Mouse (Mus musculus) stomach, embryonic 14.5 days (tissue): ENCODE measurements around the gene Slc5a5. TPM values are rescaled to one million over a fixed set of nuclear protein-coding genes. Genes with fewer than 3 reads are reported as not detected.
A peak's percentile ranks its signal among the peaks of the same experiment; 100 is the strongest.
"Not testable (repeated sequence)": the region's sequence is repeated elsewhere in the genome, so short reads cannot be mapped to it uniquely, and the experiment has no call there.

ENCODE experiments used
- ATAC-seq: fragments of 200-750 bp; cut with Nextera tagmentation; 2 replicates; pipeline ENCODE4 v1.8.0; 2017; ENCODE audit warnings: low read depth, moderate TSS enrichment; ENCODE audit not compliant: insufficient number of reproducible peaks, insufficient read depth, low FRiP score
- H3K27ac ChIP-seq: fragments of 300-500 bp; sonication (generic); 2 replicates; pipeline ENCODE4 v1.5.1; 2014; ENCODE audit warnings: mild to moderate bottlenecking, low read length, moderate library complexity, mixed read lengths
- H3K27me3 ChIP-seq: fragments of 300-500 bp; sonication (generic); 2 replicates; pipeline ENCODE4 v1.6.1; 2014; ENCODE audit warnings: low read length, control low read depth, mixed read lengths; ENCODE audit not compliant: control insufficient read depth, insufficient read depth
- H3K36me3 ChIP-seq: fragments of 300-500 bp; sonication (generic); 2 replicates; pipeline ENCODE4 v1.6.1; 2014; ENCODE audit warnings: mild to moderate bottlenecking, control low read depth, low read length, moderate library complexity, mixed read lengths; ENCODE audit not compliant: control insufficient read depth, insufficient read depth
- H3K4me1 ChIP-seq: fragments of 300-500 bp; sonication (generic); 2 replicates; pipeline ENCODE4 v1.6.1; 2014; ENCODE audit warnings: low read length, control low read depth, mixed read lengths; ENCODE audit not compliant: control insufficient read depth, insufficient read depth
- H3K4me2 ChIP-seq: fragments of 300-500 bp; sonication (generic); replicated peaks from 2 replicates; pipeline ENCODE4 v1.6.1; 2014; ENCODE audit warnings: low read depth, low read length, control low read depth
- H3K4me3 ChIP-seq: fragments of 300-500 bp; sonication (generic); 2 replicates; pipeline ENCODE4 v1.5.1; 2014; ENCODE audit warnings: low read depth, low read length, control low read depth
- H3K9ac ChIP-seq: fragments of 300-500 bp; sonication (generic); replicated peaks from 2 replicates; pipeline ENCODE4 v1.6.1; 2014; ENCODE audit warnings: low read depth, mild to moderate bottlenecking, control low read depth, low read length, moderate library complexity, mixed read lengths
- H3K9me3 ChIP-seq: fragments of 300-500 bp; sonication (generic); 2 replicates; pipeline ENCODE4 v1.6.1; 2016; ENCODE audit warnings: low read depth, low read length, control low read depth; ENCODE audit not compliant: control insufficient read depth
- WGBS: fragments of 180-500 bp; shearing (Covaris S2); extraction: QIAGEN DNeasy Blood & Tissue Kit; methylation state at CpG from one replicate; pipeline ENCODE4 v1.1.7; 2014; 5-methylcytosine and 5-hydroxymethylcytosine counted together
- polyA plus RNA-seq: library from polyadenylated mRNA; unstranded; fragments of >200 nt; fragmentation: Nextera tagmentation; extraction: Ambion mirVana; gene quantifications from 2 replicates; pipeline ENCODE4 v1.2.1, GENCODE M21; 2014

The Slc5a5 gene
- polyA plus RNA-seq, 1 experiment from 2014 or later: 4.2 TPM

- Histone ChIP-seq H3K9ac (no peak overlapping the region), H3K9me3 (no peaks in the 10 kb centered on the region), H3K4me3 (no peak overlapping the region), H3K4me2 (no peak overlapping the region), H3K36me3 (peaks cover 18% of the 10 kb centered on the region), H3K27ac (no peak overlapping the region), H3K27me3 (no peaks in the 10 kb centered on the region), H3K4me1 (peaks cover 10% of the 10 kb centered on the region; the same call in 1 of the 2 replicates)
- WGBS: 79% methylated on average over 2 of the region's 2 CpGs
- ATAC-seq: no peak
Observed at GRCm38 (mm10) chr8:70899226-70899625, 6.7 kb upstream of the Slc5a5 start.

- Histone ChIP-seq H3K27ac (no peak overlapping the region), H3K9ac (no peak overlapping the region), H3K4me2 (peak overlapping the region; percentile 65; the same call in 1 of the 2 replicates), H3K4me3 (0 out of 2 replicates have a peak overlapping the region, but pooled peaks have one; percentile 84), H3K36me3 (peaks cover 23% of the 10 kb centered on the region), H3K27me3 (no peaks in the 10 kb centered on the region), H3K4me1 (peaks cover 10% of the 10 kb centered on the region; the same call in 1 of the 2 replicates), H3K9me3 (no peaks in the 10 kb centered on the region)
- ATAC-seq: no peak
- 42% methylated on average over 2 of the region's 2 CpGs for WGBS
Observed at GRCm38 (mm10) chr8:70898661-70899198, 6.2 kb upstream of the Slc5a5 start.

GRCm38 (mm10) chr8:70897681-70898413 is 5.3 kb upstream of the Slc5a5 start:
- H3K27me3 ChIP-seq: peaks cover 5% of the 10 kb centered on the region
- H3K9ac ChIP-seq: peak overlapping the region; percentile 92
- H3K36me3 ChIP-seq: peaks cover 25% of the 10 kb centered on the region
- peak; percentile 33; the same call in 1 of the 2 replicates for ATAC-seq
- H3K4me3 ChIP-seq: peak overlapping the region; percentile 84
- under 1% methylated on average over 20 of the region's 20 CpGs for WGBS
- peaks cover 13% of the 10 kb centered on the region; the same call in 1 of the 2 replicates for H3K4me1 ChIP-seq
- H3K9me3 ChIP-seq: no peaks in the 10 kb centered on the region
- peak overlapping the region; percentile 65 for H3K4me2 ChIP-seq
- peak overlapping the region; percentile 77 for H3K27ac ChIP-seq

DNA sequence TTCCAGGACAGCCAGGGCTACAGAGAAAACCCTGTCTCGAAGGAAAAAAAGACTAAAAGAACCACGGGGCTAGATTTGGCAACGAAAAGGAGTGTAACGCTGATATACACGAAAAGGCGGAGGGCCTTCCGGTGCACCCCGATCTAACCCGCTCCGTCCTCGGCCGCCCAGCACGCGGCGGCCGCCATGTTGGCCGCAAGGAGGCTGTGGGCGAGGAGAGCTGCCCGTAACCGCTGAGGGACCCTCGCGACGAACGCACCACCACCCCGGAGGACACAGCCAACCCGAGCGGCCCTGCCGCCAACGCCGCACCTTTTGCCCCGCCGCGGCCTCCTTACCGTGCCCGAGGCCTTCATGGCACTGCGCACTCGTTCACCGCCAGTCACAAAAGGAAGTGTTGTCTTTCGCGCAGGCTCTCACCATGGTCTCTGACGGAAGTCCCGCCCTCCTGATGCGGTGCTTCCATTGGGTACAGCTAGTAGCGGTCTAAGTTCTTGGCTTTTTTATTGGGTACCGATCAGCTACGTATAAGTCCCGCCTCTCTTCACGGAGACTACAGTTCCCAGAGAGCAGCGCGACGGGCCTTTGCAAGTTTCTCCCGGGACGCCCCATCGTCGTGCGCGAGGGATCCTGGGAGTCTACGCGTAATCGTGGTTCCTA is 4.6 kb upstream of the Slc5a5 start, which contains the start of gene Rpl18a:
Gene Rpl18a (minus strand): TSS at position 392 of the 660 bp plus-strand sequence.
- H3K27ac ChIP-seq: peak within 1 kb of the TSS; percentile 77
- H3K4me3 ChIP-seq: peak within 1 kb of the TSS; percentile 84
- under 1% methylated on average over 57 of the region's 60 CpGs for WGBS
- peak; percentile 98 for ATAC-seq
- peaks cover 20% of the 10 kb centered on the region; the same call in 1 of the 2 replicates for H3K4me1 ChIP-seq
- H3K9me3 ChIP-seq: no peaks in the 10 kb centered on the region
- H3K4me2 ChIP-seq: peak within 1 kb of the TSS; percentile 87
- H3K36me3 ChIP-seq: peaks cover 25% of the 10 kb centered on the region
- peak within 1 kb of the TSS; percentile 92 for H3K9ac ChIP-seq
- H3K27me3 ChIP-seq: peaks cover 9% of the 10 kb centered on the region

DNA sequence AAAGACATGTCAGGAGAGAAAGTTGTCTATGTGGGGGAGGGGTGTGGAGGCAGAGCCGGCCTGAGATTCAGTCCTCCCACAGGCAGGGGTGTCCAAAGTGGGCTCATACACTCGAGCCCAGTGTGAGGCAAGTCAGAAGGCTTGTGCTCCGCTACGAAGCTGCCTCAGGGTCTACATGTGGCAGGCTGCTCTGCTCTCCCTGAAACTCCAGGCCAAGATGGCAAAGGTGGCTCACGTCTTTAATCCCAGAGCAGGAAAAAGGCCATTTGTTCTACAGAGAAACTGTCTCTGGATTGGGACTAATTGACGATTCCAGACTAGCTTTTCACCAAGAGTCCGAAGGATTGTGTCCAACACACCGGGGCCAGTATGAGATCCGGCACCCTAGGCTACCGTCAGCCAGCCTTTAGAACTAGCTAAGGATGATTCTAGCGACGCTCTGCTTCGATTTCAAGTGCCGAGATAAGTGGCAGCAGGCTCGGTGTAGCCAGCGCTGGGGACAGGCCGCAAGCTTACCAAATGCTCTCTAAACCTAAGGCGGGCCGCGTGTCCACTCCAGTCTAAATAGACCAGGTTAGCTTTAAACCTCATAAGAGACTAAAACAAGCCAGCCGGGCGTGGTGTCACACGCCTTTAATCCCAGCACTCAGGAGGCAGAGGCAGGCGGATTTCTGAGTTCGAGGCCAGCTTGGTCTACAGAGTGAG is 3.9 kb upstream of the Slc5a5 start:
- 2% methylated on average over 25 of the region's 25 CpGs for WGBS
- Histone ChIP-seq H3K27me3 (peaks cover 16% of the 10 kb centered on the region), H3K9ac (peak overlapping the region; percentile 92), H3K9me3 (no peaks in the 10 kb centered on the region), H3K4me2 (peak overlapping the region; percentile 87), H3K36me3 (peaks cover 25% of the 10 kb centered on the region), H3K4me3 (peak overlapping the region; percentile 84), H3K27ac (peak overlapping the region; percentile 58; the same call in 1 of the 2 replicates), H3K4me1 (peaks cover 20% of the 10 kb centered on the region; the same call in 1 of the 2 replicates)
- ATAC-seq: no peak

- H3K4me3 ChIP-seq: peak overlapping the region; percentile 84
- WGBS: 84% methylated on average over 22 of the region's 24 CpGs
- peaks cover 25% of the 10 kb centered on the region for H3K36me3 ChIP-seq
- not testable (repeated sequence) for H3K9me3 ChIP-seq, H3K27ac ChIP-seq, ATAC-seq
- H3K4me2 ChIP-seq: peak overlapping the region; percentile 87
- peaks cover 20% of the 10 kb centered on the region for H3K27me3 ChIP-seq
- H3K9ac ChIP-seq: peak overlapping the region; percentile 92
- peaks cover 20% of the 10 kb centered on the region; the same call in 1 of the 2 replicates for H3K4me1 ChIP-seq
Observed at GRCm38 (mm10) chr8:70895571-70896259, 3.2 kb upstream of the Slc5a5 start.

GRCm38 (mm10) chr8:70894771-70895545 is 2.4 kb upstream of the Slc5a5 start:
- Histone ChIP-seq H3K9ac (no peak overlapping the region), H3K4me2 (no peak overlapping the region), H3K4me1 (peaks cover 20% of the 10 kb centered on the region; the same call in 1 of the 2 replicates), H3K36me3 (peaks cover 25% of the 10 kb centered on the region), H3K27me3 (peaks cover 20% of the 10 kb centered on the region), H3K9me3 (no peaks in the 10 kb centered on the region), H3K4me3 (no peak overlapping the region), H3K27ac (no peak overlapping the region)
- 95% methylated on average over 8 of the region's 8 CpGs for WGBS
- no peak for ATAC-seq
